Mouse (Mus musculus): ENCODE results near the gene Dock4.
A peak's percentile ranks its signal among the peaks of the same experiment; 100 is the strongest.

Gene Dock4

DNA sequence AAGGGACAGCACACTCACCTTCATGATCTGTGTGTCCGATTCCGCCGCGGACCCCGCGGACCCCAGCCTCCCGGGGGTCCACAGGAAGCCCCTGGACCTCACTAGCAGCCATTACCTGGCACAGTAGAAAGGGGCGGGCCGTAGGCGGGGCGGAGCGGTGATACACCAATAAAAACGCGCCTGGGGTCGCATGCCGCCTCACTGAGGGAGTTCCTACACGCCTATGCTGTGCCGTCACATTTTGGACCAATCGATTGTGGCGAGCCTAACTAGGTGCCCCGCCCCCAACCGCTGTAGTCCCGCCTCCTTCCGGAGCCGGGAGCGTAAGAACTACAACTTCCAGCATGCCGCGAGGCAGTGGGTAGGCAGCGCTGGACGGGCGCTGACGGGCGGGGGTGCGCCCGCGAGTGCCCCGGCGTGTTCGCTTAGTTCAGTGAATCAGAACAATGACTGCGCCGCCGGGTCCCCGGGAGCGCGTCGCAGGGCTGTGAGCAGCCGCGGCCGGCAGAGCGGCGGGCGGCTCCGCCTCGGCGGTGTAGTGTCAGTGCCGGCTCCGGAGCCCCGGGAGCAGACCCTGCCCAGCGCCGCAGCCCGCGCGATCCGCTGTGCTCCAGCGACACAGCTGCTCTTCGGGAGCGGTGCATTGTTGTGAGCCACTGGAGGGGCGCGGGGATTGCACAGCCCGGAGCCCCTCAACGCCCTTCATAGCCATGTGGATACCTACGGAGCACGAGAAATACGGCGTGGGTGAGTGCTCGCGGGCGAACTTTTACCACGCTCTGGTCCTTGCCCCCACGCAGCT, at the start of gene Dock4, which contains the start of gene Zfp277:
TSS of gene Dock4 (plus strand) at position 305 of the 802 bp plus-strand sequence.
TSS of gene Zfp277 (minus strand) at position 255 of the 802 bp plus-strand sequence.
- DNase-seq, result peak; percentile 99

DNA sequence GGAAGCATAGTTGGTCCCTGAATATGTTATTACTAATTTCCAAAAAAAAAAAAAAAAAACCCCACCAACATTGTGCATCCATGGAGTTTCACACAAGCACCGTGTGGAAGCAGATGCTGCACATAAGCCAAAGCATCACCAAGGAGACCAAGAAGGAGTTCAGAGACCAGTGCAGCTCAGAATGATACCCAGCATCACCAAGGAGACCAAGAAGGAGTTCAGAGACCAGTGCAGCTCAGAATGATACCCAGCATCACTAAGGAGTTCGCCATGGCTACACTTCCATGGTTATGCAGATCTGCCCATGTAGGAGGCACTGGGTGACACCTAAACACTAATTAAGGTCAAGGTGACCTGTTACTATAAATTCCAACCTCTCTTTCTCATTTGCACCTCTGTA, 46.8 kb upstream of the Dock4 start:
- no peak for DNase-seq

GRCm38 (mm10) chr12:40399386-40399785, 46.4 kb upstream of the Dock4 start:
- DNase-seq, result no peak

DNA sequence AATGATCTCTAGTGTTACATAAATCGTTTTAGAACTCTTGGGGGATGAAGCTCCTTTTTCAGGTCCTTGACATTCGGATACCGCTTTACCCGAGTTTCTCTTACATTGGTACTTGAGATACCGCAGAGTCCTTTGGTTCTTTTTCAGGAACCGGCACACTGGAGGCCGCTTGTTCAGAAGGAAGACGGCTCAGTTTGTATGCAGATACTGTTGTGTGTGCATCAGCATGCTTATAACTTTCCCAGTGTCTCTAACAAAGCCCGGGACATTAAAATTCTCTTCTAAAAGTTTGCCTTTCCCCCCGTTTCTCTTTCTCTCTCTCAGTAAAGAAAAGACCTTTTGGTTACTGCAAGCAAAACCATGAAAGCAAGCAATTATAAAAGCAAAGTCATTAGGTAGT, 45.9 kb upstream of the Dock4 start:
- DNase-seq, result no peak

DNA sequence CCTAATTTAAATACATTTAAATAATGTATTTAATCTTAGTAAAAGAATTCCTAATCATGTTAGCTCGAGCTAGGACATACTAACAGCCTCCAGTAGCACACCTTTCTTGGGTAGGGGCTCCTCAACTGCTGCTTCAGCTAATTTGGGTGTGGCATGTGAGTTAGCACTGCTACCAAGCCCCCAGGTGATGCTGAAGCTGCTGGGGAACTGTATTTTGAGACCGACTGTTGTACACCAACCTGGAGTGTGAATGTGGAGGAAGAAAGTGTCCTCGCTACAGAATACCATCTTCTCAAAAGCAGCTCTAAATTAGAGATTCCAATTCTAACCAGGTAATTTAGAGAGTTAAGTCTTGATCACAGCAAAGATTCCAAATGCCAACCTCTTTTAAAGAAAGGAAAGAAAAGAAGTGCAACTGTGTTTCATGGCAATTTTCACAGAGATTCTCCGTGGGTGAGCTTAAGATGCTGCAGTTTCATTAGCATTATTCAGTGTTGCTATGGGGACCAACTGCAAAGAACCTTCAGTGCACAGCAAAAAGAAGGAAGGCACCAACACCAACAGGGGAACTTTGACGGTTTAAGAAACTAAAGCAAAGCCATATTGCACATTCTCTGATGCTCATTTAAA, 31.0 kb upstream of the Dock4 start:
- no peak for DNase-seq

GRCm38 (mm10) chr12:40415312-40415925, 30.3 kb upstream of the Dock4 start:
- DNase-seq, result no peak

GRCm38 (mm10) chr12:40417257-40417656, 28.5 kb upstream of the Dock4 start:
- no peak for DNase-seq

GRCm38 (mm10) chr12:40424991-40425390, 20.8 kb upstream of the Dock4 start:
- DNase-seq, result no peak

GRCm38 (mm10) chr12:40427606-40428005, 18.1 kb upstream of the Dock4 start:
- no peak for DNase-seq

GRCm38 (mm10) chr12:40429976-40430375, 15.8 kb upstream of the Dock4 start:
- no peak for DNase-seq

GRCm38 (mm10) chr12:40431075-40431474, 14.7 kb upstream of the Dock4 start:
- no peak for DNase-seq

DNA sequence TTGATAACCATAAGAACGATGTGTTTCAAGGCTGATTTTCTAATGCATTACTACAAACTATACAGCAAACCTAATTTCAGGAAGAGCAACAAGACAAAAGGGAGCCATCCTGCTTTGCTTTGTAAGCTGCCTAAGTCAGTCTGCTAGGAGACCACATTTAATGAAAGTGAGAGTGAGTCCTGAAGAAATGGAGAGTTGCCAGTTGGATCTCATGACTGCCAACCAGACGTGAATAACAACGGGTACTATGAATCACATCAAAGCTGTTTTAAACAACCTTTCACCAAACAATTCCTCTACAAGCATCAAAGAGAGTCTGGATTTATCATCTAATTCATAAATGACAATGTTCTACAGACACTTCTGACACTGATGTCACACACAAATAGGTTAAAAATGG, 11.7 kb upstream of the Dock4 start:
- no peak for DNase-seq

GRCm38 (mm10) chr12:40438049-40438448, 7.7 kb upstream of the Dock4 start:
- no peak for DNase-seq

DNA sequence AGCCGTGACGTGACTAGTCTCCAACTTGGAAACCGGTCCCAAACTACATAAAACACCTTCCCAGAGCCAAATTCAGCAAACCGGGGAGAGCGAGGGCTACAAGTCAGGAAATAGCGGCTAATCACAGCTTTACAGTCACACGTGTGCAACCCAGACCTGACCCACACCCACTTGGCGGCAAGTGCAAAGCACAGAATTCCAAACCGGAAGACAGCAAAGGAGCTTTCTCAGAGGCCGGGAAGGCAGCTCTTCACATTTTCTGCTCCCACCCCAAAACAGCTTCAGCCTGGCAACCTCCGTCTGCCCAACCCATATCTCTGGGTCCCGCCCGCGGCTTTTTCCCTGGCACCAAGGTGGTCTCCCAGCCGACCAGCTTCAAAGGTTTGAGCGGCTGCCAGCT, 546 bp upstream of the Dock4 start:
- no peak for DNase-seq

DNA sequence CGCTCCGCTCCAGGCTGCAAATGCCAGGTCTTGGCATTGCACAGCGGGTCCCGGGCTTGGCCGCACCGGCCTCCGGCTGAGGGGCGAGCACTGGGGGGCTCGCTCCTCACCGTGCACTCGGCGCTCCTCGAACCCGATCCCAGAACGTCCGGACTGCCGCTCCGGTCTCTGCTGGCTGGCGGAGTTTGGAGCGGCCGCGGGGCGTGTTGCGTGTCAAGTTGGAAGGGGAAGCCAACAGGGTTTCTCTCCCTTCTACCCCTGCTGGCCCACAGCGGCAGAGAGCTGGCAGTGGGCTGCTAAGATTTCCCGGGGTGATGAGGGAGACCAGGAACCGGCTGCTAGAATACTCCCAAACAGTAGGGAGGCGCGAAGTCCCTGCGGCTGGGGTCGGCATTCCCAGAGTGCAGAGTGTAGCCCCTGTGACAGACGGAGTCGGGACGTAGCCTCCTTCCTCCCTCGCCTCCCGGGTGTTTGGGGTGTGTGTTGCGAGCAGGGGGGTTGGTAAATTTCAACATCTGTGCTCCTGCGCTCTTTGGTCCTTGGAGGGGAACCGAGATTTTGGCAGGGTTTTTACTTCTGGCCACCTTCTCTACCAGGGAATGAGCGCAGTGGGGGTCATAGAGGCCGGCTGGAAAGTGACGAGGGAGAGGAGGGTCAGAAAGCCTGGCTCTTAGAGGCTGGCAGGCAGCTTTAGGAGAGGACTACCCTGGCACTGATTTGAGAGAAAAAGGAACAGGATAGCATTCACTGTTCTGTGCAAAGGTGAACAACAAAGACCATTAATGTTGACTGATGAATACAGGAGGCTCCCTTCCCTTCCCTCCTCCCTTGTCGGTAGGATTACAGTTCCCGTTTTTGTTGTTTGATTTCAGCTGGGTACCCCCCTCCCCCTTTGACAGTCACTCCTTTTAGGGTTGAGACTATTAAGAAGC, 964 bp downstream of the Dock4 start:
- peak; percentile 40 for DNase-seq

DNA sequence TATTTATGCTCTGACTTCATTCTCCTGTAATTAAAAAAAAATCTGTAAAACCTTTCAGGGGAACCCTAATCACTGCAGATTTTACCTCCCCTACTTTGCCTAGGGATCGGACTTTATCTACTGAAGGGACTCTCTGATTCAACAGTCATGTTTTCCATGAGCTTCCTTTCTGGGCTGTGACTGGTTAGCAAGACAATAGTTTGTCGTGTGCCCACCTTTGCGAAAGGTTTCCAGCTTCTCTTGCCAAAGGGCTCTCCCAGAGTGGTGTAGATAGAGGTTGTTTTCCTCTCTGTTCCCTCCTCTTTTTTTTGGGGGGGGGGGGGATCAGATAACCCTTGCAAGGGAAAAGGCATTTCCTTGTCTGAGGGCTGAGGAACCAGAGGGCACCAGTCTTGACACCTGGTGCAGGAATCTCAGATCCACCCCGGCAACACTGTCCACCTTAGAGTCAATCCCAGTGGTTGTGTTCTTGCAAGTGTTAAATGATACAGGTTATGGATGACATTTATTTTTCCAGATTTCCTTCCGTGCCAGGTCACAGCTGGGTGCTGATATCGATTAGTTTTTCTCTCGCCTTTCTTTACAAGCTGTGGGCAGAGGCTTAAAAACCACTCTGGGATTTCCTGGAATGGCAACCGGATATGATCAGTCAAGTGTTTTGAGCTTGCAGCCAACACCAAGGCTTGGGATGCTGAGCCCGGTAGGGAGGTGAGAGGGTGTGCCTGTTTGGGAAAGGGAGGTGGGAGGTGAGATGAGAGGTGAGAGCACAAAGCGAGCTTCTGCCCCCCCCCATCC, 2.0 kb downstream of the Dock4 start:
- DNase-seq, result no peak

DNA sequence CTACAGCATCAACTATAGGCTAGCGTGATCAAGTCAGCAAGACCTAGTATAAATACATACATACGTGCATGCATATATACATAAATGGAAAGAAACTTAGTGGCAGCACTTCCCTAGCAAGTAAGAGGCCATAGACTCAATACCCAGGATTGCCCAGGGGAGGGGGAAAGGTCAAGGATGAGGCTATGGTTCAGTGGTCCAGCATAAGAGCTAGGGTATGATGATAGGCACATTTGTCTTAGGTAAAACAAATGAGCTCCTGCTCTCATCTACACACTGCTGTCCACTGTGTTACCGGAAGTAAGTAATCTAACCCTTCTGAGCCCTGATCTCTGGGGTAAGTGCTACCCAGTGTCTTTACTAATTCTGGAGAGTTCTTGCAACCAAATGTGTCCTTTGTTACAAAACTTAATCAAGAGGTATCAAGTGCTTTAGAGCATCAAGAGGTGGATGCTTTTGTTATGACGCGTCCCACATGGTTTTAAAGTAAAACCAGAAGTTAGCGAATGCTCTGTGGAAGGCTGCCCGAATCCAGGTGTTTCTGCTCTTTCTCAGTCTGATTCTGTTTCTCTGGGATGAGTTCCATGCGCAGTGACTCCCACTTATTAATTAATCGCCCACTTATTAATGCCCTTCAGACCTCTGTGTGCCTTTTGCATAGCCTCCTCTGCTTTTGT, 3.5 kb downstream of the Dock4 start:
- DNase-seq, result no peak

- no peak for DNase-seq
These were observed 10.8 kb downstream of the Dock4 start for GRCm38 (mm10) chr12:40456517-40456916.

GRCm38 (mm10) chr12:40458977-40459376, 13.2 kb downstream of the Dock4 start:
- DNase-seq, result peak; percentile 65

DNA sequence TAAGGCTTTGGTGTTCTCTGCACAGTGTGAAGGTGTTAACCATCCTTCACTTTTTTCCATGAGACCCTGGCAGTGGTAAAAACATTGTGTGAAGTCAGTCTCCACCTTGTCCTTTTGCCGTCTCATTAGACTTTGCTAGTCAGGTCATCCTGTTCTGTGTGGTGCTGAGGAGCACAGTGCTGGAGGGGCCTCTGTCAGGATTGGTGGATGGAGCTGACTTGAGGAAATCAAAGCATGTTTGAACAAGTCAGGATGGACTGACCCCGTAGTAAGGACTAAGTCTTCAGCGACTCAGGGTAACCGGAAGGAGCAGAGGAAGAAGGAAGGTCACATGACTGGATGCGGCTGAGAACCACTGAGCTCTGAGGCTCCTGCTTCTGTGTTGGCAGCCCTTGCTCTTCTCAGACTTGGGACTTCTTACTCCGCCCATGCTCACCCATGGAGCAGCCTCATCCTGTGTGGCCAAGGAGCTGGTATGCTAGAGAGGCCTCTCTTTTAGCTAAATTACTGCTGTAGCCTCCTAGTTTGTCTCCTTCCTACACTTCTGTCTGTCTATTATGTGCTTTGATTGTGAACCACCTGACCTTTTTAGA, 14.0 kb downstream of the Dock4 start:
- DNase-seq, result no peak

- no peak for DNase-seq
These were observed 17.0 kb downstream of the Dock4 start for GRCm38 (mm10) chr12:40462693-40463235.

Data from kidney, adult 11 months (tissue).